Mouse (Mus musculus) heart, adult 18-20 months (tissue): ENCODE measurements at regions not wholly inside any gene's neighbourhood (a gene's known extent, or its start where the extent isn't known, plus 50 kb on each side); places are given as distances from the start of the nearest gene placed in this dataset.
"Not testable (repeated sequence)": the region's sequence is repeated elsewhere in the genome, so short reads cannot be mapped to it uniquely, and the experiment has no call there.

Source experiments
- DNase-seq, 2 experiments: peaks; one replicate each; pipeline ENCODE4 v3.0.0; 2021 to 2022; ENCODE audit warnings: mixed read lengths in 1 of 2

GRCm38 (mm10) chr1:47646681-47647080 lies 754.0 kb upstream of the Slc39a10 start:
- DNase-seq = no peak

- no peak for DNase-seq
Observed at GRCm38 (mm10) chr1:47606597-47606996, 713.9 kb upstream of the Slc39a10 start.

- no peak for DNase-seq
Observed at GRCm38 (mm10) chr1:47603989-47604360, 711.3 kb upstream of the Slc39a10 start.

GRCm38 (mm10) chr1:47603294-47603988 lies 710.8 kb upstream of the Slc39a10 start:
- DNase-seq = no peak

GRCm38 (mm10) chr1:47593641-47594040 lies 701.0 kb upstream of the Slc39a10 start:
- DNase-seq = not testable (repeated sequence)

- no peak for DNase-seq
Observed at GRCm38 (mm10) chr1:47545606-47546005, 653.0 kb upstream of the Slc39a10 start.

- no peak for DNase-seq
Observed at GRCm38 (mm10) chr1:47511426-47511825, 618.8 kb upstream of the Slc39a10 start.

- no peak for DNase-seq
Observed at GRCm38 (mm10) chr1:47507801-47508200, 615.1 kb upstream of the Slc39a10 start.

GRCm38 (mm10) chr1:47488581-47489204 lies 596.0 kb upstream of the Slc39a10 start:
- DNase-seq = no peak

- no peak for DNase-seq
Observed at GRCm38 (mm10) chr1:47486087-47486486, 593.4 kb upstream of the Slc39a10 start.

- DNase-seq = no peak
Observed at GRCm38 (mm10) chr1:47479059-47479458, 586.4 kb upstream of the Slc39a10 start.

- DNase-seq = no peak
Observed at GRCm38 (mm10) chr1:47466573-47467253, 574.1 kb upstream of the Slc39a10 start.

GRCm38 (mm10) chr1:47448737-47449489 lies 556.3 kb upstream of the Slc39a10 start:
- DNase-seq = no peak

- no peak for DNase-seq
Observed at GRCm38 (mm10) chr1:47448070-47448469, 555.4 kb upstream of the Slc39a10 start.

GRCm38 (mm10) chr1:47446021-47446420 lies 553.4 kb upstream of the Slc39a10 start:
- no peak for DNase-seq

GRCm38 (mm10) chr1:47432829-47433228 lies 540.2 kb upstream of the Slc39a10 start:
- no peak for DNase-seq

GRCm38 (mm10) chr1:47405164-47405563 lies 512.5 kb upstream of the Slc39a10 start:
- DNase-seq = no peak

GRCm38 (mm10) chr1:47386579-47386978 lies 493.9 kb upstream of the Slc39a10 start:
- no peak for DNase-seq

GRCm38 (mm10) chr1:47378795-47379194 lies 486.1 kb upstream of the Slc39a10 start:
- DNase-seq = no peak

- DNase-seq = no peak
Observed at GRCm38 (mm10) chr1:47339718-47340439, 447.2 kb upstream of the Slc39a10 start.

GRCm38 (mm10) chr1:47310572-47311075 lies 418.0 kb upstream of the Slc39a10 start:
- no peak for DNase-seq

GRCm38 (mm10) chr1:47306961-47307360 lies 414.3 kb upstream of the Slc39a10 start:
- DNase-seq = no peak
